Mouse (Mus musculus) heart, postnatal 0 days (tissue): ENCODE measurements around the gene Nudcd2. TPM values are rescaled to one million over a fixed set of nuclear protein-coding genes. Genes with fewer than 3 reads are reported as not detected.

Experiments
- ATAC-seq: fragments of 200-750 bp; cut with Nextera tagmentation; 2 replicates; pipeline ENCODE4 v1.8.0; 2017; ENCODE audit warnings: low read depth, moderate number of reproducible peaks, moderate library complexity; ENCODE audit not compliant: insufficient read depth
- DNase-seq: peaks from one replicate; pipeline ENCODE4 v3.0.0-alpha.2; 2016; ENCODE audit warnings: low spot score
- H3K27ac ChIP-seq: fragments of 300-500 bp; sonication (generic); 2 replicates; pipeline ENCODE4 v1.5.1; 2014; ENCODE audit warnings: low read depth, mild to moderate bottlenecking
- H3K27me3 ChIP-seq: fragments of 300-500 bp; sonication (generic); 2 replicates; pipeline ENCODE4 v1.6.1; 2014; ENCODE audit warnings: low read length, mixed read lengths; ENCODE audit not compliant: control insufficient read depth, insufficient read depth
- H3K36me3 ChIP-seq: fragments of 300-500 bp; sonication (generic); replicated peaks from 2 replicates; pipeline ENCODE4 v1.6.1; 2014; ENCODE audit warnings: low read length, mixed read lengths; ENCODE audit not compliant: control insufficient read depth, insufficient read depth
- H3K4me1 ChIP-seq: fragments of 300-500 bp; sonication (generic); 2 replicates; pipeline ENCODE4 v1.6.1; 2014; ENCODE audit warnings: antibody characterized with exemption; ENCODE audit not compliant: control insufficient read depth, insufficient read depth
- H3K4me2 ChIP-seq: fragments of 300-500 bp; sonication (generic); 2 replicates; pipeline ENCODE4 v1.6.1; 2014; ENCODE audit warnings: low read depth, mild to moderate bottlenecking, low read length, moderate library complexity
- H3K4me3 ChIP-seq: fragments of 300-500 bp; sonication (generic); 2 replicates; pipeline ENCODE4 v1.5.1; 2014; ENCODE audit warnings: low read depth, low read length
- H3K9ac ChIP-seq: fragments of 300-500 bp; sonication (generic); replicated peaks from 2 replicates; pipeline ENCODE4 v1.6.1; 2014; ENCODE audit warnings: low read depth, low read length, mixed read lengths
- H3K9me3 ChIP-seq: fragments of 300-500 bp; sonication (generic); replicated peaks from 2 replicates; pipeline ENCODE4 v1.6.1; 2016; ENCODE audit warnings: low read length; ENCODE audit not compliant: control insufficient read depth
- CTCF ChIP-seq: IDR thresholded peaks from 2 replicates; pipeline ENCODE4 v1.5.1; 2016; ENCODE audit warnings: antibody characterized with exemption, control low read depth, low read depth
- EP300 ChIP-seq: IDR thresholded peaks from 2 replicates; pipeline ENCODE4 v1.6.1; 2016; ENCODE audit warnings: antibody characterized with exemption, low read depth
- WGBS: fragments of 180-500 bp; shearing (Covaris S2); extraction: QIAGEN DNeasy Blood & Tissue Kit; methylation state at CpG from one replicate; pipeline ENCODE4 v1.1.7; 2014; 5-methylcytosine and 5-hydroxymethylcytosine counted together
- polyA plus RNA-seq: library from polyadenylated mRNA; unstranded; fragments of >200 nt; fragmentation: Nextera tagmentation; extraction: Ambion mirVana; gene quantifications from 2 replicates; pipeline ENCODE4 v1.2.1, GENCODE M21; 2015
- total RNA-seq: library from RNA; depleted of rRNA; stranded (reverse); fragments of >200 nt; gene quantifications from 2 replicates; pipeline ENCODE4 v1.2.3, GENCODE M21; 2014; ENCODE audit warnings: low replicate concordance

Gene Nudcd2
- total and polyA plus RNA-seq, 2 experiments from 2014 or later = 28.3 to 72.4 TPM

DNA sequence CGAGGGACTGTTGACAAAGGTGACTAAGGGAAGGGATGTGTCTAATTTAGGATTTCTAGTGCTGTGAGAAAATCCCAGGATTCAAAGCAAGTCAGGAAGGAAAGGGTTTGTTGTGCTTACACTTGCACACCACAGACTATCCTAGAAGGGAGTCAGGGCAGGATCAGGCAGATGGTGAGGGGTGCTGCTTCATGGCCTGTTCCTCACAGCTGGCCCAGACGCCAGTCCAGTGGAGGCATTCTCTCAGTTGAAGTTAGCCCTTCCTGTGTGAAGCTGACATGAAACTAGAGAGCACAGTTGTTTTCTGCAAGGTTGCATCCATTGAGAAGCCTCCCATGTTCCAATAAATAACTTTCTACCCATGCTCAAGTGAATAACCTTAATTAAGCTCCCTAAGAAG, 14.2 kb downstream of the Nudcd2 start:
- no peak overlapping the region for H3K9ac ChIP-seq
- H3K36me3 ChIP-seq = peaks cover 30% of the 10 kb centered on the region
- no peak overlapping the region for H3K27ac ChIP-seq
- ATAC-seq = no peak
- H3K4me1 ChIP-seq = peaks cover 7% of the 10 kb centered on the region
- WGBS = 55% methylated on average over 2 of the region's 2 CpGs
- no peak for DNase-seq
- H3K27me3 ChIP-seq = no peaks in the 10 kb centered on the region
- no peaks in the 10 kb centered on the region for H3K9me3 ChIP-seq
- no peak overlapping the region for H3K4me3 ChIP-seq
- TF ChIP-seq EP300 (no peak), CTCF (no peak)
- no peak overlapping the region for H3K4me2 ChIP-seq

DNA sequence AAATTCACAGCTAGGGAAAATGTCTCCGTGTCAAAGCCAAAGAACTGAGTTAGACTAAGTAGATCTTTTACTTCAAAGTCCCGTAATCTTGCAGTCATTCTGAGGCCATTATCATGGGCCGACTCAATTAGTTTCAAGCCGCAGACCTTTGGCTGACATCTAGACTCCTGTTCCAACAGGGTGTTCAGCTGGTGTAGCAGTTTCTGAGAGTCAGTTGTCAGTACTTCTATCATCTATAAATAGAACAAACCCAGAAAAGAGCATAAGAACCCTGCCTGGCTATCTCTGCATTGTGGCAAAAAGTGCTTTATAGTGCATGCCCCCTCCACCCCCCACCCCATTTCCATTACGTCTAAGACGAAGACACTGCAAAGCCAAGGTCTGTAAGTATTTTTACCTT, 20.4 kb downstream of the Nudcd2 start:
- DNase-seq (peak; percentile 91), ATAC-seq (peak; percentile 39)
- Histone ChIP-seq H3K4me1 (peaks cover 10% of the 10 kb centered on the region), H3K27ac (peak overlapping the region; percentile 97), H3K9me3 (no peaks in the 10 kb centered on the region), H3K9ac (peak overlapping the region; percentile 93), H3K4me3 (peak overlapping the region; percentile 92), H3K4me2 (peak overlapping the region; percentile 63), H3K36me3 (peaks cover 27% of the 10 kb centered on the region), H3K27me3 (no peaks in the 10 kb centered on the region)
- TF ChIP-seq EP300 = 0 out of 2 replicates have a peak, but pooled peaks have one; percentile 37
- no peak for TF ChIP-seq CTCF
- whole genome bisulfite sequencing = 25% methylated on average over 6 of the region's 6 CpGs

DNA sequence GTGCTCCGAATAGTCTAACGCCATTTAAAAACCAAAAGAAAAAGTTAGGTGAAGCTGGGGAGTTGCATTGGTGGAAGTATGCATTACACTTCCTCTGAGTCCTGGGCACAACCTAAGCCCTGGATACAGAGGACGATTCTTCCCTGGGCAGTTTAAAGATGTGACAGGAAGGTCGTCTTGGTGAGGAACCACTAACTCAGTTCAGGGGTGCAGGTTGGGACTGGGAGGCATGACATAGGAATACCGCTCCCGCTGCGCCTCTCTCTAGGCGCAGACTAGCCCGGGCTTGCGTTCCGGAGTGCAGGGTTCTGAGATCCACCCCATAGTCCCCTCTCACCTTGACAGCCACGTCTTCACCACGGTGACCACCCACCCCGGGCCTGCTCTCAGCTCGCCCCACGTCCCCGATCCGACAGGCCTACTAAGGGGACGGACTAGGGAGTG, 21.2 kb downstream of the Nudcd2 start:
- WGBS = under 1% methylated on average over 19 of the region's 19 CpGs

DNA sequence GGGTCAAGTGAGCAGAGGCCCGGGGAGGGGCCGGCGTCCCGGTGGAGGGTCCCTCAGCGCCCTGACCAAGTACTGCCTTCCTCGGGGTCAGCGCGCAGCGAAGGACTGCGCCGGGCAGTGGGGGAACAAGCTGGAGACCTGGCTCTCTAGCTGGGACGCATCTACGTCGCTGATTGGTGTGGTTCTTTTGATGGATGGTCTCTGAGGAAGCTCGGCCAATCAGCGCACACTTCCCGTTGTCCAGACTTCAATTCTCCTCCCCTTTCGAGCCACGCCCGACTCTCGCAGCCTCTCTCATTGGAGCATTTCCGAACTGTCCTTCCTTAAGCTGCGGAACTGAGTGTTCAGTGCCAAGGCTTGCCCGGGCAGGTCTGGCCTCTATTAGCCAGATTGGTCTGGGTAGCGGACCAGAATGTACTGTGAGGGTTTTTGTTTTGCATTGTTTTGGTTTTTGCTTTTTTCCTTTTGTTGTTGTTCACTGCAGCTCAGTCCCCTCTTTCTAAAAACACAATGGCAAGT, 21.7 kb downstream of the Nudcd2 start, which contains the start of gene Ccng1:
Gene Ccng1 (minus strand): TSS at position 203 of the 519 bp plus-strand sequence.
- Histone ChIP-seq H3K4me2 (peak within 1 kb of the TSS; percentile 63), H3K27me3 (no peaks in the 10 kb centered on the region), H3K9me3 (no peaks in the 10 kb centered on the region), H3K4me1 (peaks cover 10% of the 10 kb centered on the region), H3K9ac (peak within 1 kb of the TSS; percentile 93), H3K36me3 (peaks cover 20% of the 10 kb centered on the region), H3K4me3 (peak within 1 kb of the TSS; percentile 92), H3K27ac (peak within 1 kb of the TSS; percentile 97)
- TF ChIP-seq EP300 = no peak
- no peak for TF ChIP-seq CTCF
- DNase-seq (peak; percentile 99), ATAC-seq (peak; percentile 98)
- WGBS = under 1% methylated on average over 25 of the region's 25 CpGs

More for the DNA sequence above, 21.2 kb downstream of the Nudcd2 start:
- DNase-seq (peak; percentile 25), ATAC-seq (peak; percentile 63)
- Histone ChIP-seq H3K36me3 (peaks cover 23% of the 10 kb centered on the region), H3K4me1 (peaks cover 10% of the 10 kb centered on the region), H3K9ac (peak overlapping the region; percentile 93), H3K4me3 (peak overlapping the region; percentile 92), H3K27me3 (no peaks in the 10 kb centered on the region), H3K9me3 (no peaks in the 10 kb centered on the region), H3K4me2 (peak overlapping the region; percentile 63), H3K27ac (peak overlapping the region; percentile 97)
- TF ChIP-seq CTCF (no peak), EP300 (0 out of 2 replicates have a peak, but pooled peaks have one; percentile 34)

DNA sequence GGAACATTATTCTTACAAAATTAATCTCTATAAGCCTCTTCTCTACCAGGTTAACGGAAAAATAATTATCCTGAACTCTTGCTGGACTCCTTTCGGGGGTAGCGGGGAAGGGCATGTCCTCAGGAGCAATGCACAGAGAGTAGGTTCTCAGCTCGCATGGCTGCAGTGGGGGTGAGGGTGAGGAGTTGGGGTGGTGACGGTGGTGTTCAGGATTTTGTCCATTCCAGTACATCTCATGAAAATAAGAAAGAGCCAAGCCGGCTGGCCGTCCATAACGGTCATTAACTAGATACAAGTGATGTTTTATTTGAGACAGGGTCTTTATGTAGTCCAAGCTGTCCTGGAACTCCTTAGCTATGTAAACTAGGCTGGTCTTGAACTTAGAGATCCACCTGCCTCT, 22.5 kb downstream of the Nudcd2 start:
- H3K9me3 ChIP-seq = no peaks in the 10 kb centered on the region
- no peaks in the 10 kb centered on the region for H3K27me3 ChIP-seq
- ATAC-seq (no peak), DNase-seq (no peak)
- TF ChIP-seq CTCF = no peak
- no peak for TF ChIP-seq EP300
- H3K4me1 ChIP-seq = peaks cover 10% of the 10 kb centered on the region
- WGBS = 87% methylated on average over 8 of the region's 8 CpGs
- no peak overlapping the region for H3K9ac ChIP-seq
- no peak overlapping the region for H3K4me3 ChIP-seq
- H3K36me3 ChIP-seq = peaks cover 16% of the 10 kb centered on the region
- no peak overlapping the region for H3K27ac ChIP-seq
- no peak overlapping the region for H3K4me2 ChIP-seq

DNA sequence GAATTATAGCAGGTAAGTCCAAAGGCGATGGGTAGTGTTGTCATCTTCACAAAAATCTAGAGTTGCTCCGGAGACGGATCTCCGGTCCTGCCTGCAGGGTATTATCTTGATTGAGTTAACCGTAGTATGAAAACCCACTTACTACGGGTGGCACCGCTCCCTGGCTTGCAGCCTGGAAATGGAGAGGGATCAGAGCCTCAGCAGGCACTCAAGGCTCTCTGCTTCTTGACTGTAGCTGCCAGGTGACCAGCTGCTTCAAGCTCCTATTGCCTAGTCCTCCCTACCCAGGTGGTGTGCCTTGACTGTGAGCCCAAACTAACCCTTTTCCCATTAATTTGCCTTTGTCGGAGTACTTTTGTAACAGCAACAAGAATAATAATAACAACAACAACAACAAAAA, 26.4 kb downstream of the Nudcd2 start:
- no peak overlapping the region for H3K4me2 ChIP-seq
- ATAC-seq (no peak), DNase-seq (no peak)
- H3K4me3 ChIP-seq = no peak overlapping the region
- H3K9ac ChIP-seq = no peak overlapping the region
- 67% methylated on average over 8 of the region's 8 CpGs for WGBS
- no peaks in the 10 kb centered on the region for H3K36me3 ChIP-seq
- H3K4me1 ChIP-seq = no peaks in the 10 kb centered on the region
- no peak overlapping the region for H3K27ac ChIP-seq
- TF ChIP-seq CTCF (no peak), EP300 (no peak)
- no peaks in the 10 kb centered on the region for H3K27me3 ChIP-seq
- no peaks in the 10 kb centered on the region for H3K9me3 ChIP-seq
